Mouse (Mus musculus): ENCODE measurements around the gene Cdcp2. TPM values are rescaled to one million over a fixed set of nuclear protein-coding genes. Genes with fewer than 3 reads are reported as not detected.

Gene Cdcp2
- not detected in 2 replicates for polyA plus RNA-seq (2015; fragmentation: Nextera tagmentation; extraction: Ambion mirVana)

DNA sequence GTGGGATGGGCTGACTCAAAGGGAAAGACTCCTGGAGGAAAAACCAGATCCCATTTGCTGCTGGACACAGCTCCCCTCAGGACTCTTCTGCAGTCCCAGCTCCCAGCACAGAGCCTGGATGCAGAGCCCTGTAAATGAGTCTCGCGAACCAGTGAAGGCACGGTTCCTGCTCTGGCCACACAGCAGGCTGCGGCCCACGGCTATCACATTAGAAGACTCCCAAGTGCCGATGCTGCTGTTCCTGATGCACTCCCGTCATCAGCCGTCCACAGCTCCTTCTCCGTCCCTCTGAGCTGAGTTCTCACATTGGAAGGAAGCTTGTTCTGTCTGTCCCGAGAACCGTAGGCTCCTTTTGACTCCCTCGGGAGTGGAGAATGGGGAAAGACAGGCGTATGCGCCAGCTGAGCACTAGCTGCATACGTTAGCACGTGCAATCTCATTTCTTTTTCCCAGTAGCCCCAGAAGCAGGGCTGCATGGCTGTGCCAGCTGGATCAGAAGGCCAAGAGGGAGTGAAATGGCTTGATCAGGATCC is at the start of gene Cdcp2:
Cdcp2 (plus strand) TSS at position 51 of the 533 bp plus-strand sequence.
- Histone ChIP-seq H3K9ac (ENCODE audit: low read length) (no peak within 1 kb of the TSS), H3K4me1 (replicated peaks; ENCODE audit: control insufficient read depth, insufficient read depth, low read length) (0 out of 2 replicates have a peak, but pooled peaks cover 4% of the 10 kb centered on the region), H3K4me3 (ENCODE audit: low read length) (no peak within 1 kb of the TSS), H3K4me2 (ENCODE audit: low read depth, low read length) (no peak within 1 kb of the TSS), H3K9me3 (ENCODE audit: control insufficient read depth, low read length) (no peaks in the 10 kb centered on the region), H3K27me3 (ENCODE audit: control insufficient read depth, insufficient read depth, low read depth, low read length) (no peaks in the 10 kb centered on the region), H3K27ac (ENCODE audit: low read length) (no peak within 1 kb of the TSS), H3K36me3 (ENCODE audit: control insufficient read depth, insufficient read depth, low read length) (no peaks in the 10 kb centered on the region)
- 64% methylated on average over 16 of the region's 16 CpGs for WGBS
- ATAC-seq (ENCODE audit: low read depth) = no peak

DNA sequence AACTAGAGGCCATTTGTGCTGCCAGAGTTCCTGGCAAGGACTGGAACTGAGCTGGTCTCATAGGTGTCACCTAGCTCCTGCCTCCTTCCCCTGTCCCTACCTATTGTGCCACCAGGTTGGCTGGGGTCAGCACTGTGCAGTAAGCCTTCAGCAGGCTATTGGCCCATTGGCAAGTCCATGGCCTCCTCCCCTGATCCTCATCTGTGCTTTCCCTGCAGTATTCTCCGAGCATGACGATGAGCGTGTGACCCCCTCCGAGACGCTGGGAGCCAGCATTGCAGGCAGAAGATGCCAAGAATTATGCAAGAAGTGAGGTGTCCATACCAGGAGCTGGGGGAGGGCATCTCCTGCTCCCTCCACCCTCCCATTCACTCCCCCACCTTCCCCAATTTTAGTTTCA is 48.9 kb upstream of the Cdcp2 start:
- Histone ChIP-seq H3K27me3 (ENCODE audit: control insufficient read depth, insufficient read depth, low read depth, low read length) (no peaks in the 10 kb centered on the region), H3K4me1 (replicated peaks; ENCODE audit: control insufficient read depth, insufficient read depth, low read length) (no peaks in the 10 kb centered on the region), H3K4me2 (ENCODE audit: low read depth, low read length) (no peak overlapping the region), H3K36me3 (ENCODE audit: control insufficient read depth, insufficient read depth, low read length) (peaks cover 13% of the 10 kb centered on the region), H3K4me3 (ENCODE audit: low read length) (no peak overlapping the region), H3K27ac (ENCODE audit: low read length) (no peak overlapping the region), H3K9me3 (ENCODE audit: control insufficient read depth, low read length) (no peaks in the 10 kb centered on the region), H3K9ac (ENCODE audit: low read length) (no peak overlapping the region)
- 75% methylated on average over 5 of the region's 5 CpGs for WGBS
- ATAC-seq (ENCODE audit: low read depth) = no peak

DNA sequence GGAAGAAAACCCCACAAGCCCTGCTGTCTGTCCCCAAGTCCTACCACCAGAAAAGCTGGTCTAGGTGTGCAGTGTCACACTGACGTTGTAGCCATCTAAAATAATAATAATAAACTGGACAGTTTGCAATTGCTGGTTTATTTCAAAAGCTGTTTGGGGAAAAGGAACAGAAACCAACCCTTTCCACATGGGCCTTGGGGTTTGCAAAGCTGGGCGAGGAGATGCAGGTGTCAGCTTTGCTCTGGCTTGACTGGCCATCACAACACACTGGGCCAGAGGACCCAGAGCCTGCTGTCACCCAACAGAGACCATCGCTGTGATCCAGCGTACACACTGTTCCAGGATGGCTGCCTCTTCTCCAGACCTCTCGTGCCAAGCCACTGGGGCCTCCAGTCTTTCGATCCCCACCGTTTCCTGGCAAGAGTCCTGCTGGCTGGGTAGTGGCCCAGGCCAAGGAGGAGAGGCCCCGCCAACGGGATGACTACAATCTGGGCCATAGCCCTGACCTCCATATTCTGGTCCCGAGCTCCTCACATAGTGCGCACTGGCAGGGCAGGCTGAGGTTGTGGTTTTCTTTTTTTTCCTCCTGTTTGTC is 48.0 kb upstream of the Cdcp2 start:
- WGBS = 77% methylated on average over 11 of the region's 11 CpGs
- no peaks in the 10 kb centered on the region for H3K4me1 ChIP-seq (replicated peaks; ENCODE audit: control insufficient read depth, insufficient read depth, low read length)
- H3K9ac ChIP-seq (ENCODE audit: low read length) = no peak overlapping the region
- no peak overlapping the region for H3K4me3 ChIP-seq (ENCODE audit: low read length)
- no peaks in the 10 kb centered on the region for H3K9me3 ChIP-seq (ENCODE audit: control insufficient read depth, low read length)
- no peak overlapping the region for H3K4me2 ChIP-seq (ENCODE audit: low read depth, low read length)
- H3K27me3 ChIP-seq (ENCODE audit: control insufficient read depth, insufficient read depth, low read depth, low read length) = no peaks in the 10 kb centered on the region
- no peak for ATAC-seq (ENCODE audit: low read depth)
- H3K36me3 ChIP-seq (ENCODE audit: control insufficient read depth, insufficient read depth, low read length) = peaks cover 10% of the 10 kb centered on the region
- H3K27ac ChIP-seq (ENCODE audit: low read length) = no peak overlapping the region

DNA sequence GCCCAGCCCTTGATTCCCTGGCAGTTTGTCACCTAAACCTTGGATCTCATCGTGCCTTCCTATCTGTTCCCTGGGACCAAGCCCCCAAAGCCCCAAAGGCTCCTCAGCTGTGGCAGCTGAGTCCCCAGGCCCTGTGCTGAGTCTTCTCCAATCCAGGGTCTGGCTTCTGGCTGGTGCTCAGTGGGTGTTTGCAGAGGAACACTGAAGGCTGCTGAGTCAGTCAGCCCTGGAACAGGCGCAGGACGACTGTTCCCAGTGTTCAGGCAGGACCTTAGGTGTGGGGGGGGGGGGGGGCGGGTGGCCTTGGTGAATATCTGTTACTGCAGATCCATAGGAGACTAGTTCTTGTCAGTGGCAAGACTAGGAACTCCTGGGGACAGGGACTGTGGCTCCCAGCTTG is 44.8 kb upstream of the Cdcp2 start:
- Histone ChIP-seq H3K27ac (ENCODE audit: low read length) (no peak overlapping the region), H3K4me2 (ENCODE audit: low read depth, low read length) (no peak overlapping the region), H3K9me3 (ENCODE audit: control insufficient read depth, low read length) (no peaks in the 10 kb centered on the region), H3K4me3 (ENCODE audit: low read length) (no peak overlapping the region), H3K36me3 (ENCODE audit: control insufficient read depth, insufficient read depth, low read length) (peaks cover 14% of the 10 kb centered on the region), H3K27me3 (ENCODE audit: control insufficient read depth, insufficient read depth, low read depth, low read length) (no peaks in the 10 kb centered on the region), H3K4me1 (replicated peaks; ENCODE audit: control insufficient read depth, insufficient read depth, low read length) (no peaks in the 10 kb centered on the region), H3K9ac (ENCODE audit: low read length) (no peak overlapping the region)
- no peak for ATAC-seq (ENCODE audit: low read depth)
- 45% methylated on average over 4 of the region's 4 CpGs for WGBS

DNA sequence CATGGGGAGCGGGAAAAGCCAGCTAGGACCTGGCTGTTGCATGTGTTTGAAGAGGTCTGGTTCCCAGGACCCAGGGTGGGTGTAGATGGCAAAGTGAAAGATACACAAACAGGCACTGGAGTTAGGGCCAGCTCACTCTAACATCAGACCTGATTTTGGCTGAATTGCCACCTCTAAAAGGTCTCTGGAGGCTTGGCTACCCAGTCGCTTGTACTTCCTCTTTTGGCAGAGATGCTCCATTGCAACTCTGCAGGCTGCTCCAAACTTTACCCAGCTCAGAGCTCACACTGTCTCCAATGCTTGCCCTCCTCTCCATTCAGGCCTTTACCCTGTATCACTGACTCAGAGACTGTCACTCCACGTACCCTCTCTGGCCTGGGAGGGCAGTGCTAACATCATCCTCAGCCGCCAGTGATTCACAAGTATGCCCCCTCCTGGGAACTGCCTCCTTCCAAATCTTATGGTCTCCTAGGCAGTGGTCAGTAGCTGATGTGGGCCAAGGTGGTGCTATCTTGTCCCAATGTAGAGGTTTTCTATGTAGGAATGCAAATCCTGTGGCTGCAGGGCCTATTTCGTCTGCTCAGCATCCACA is 43.6 kb upstream of the Cdcp2 start:
- no peaks in the 10 kb centered on the region for H3K27me3 ChIP-seq (ENCODE audit: control insufficient read depth, insufficient read depth, low read depth, low read length)
- H3K36me3 ChIP-seq (ENCODE audit: control insufficient read depth, insufficient read depth, low read length) = peaks cover 13% of the 10 kb centered on the region
- no peak overlapping the region for H3K4me2 ChIP-seq (ENCODE audit: low read depth, low read length)
- H3K27ac ChIP-seq (ENCODE audit: low read length) = no peak overlapping the region
- H3K4me3 ChIP-seq (ENCODE audit: low read length) = no peak overlapping the region
- H3K4me1 ChIP-seq (replicated peaks; ENCODE audit: control insufficient read depth, insufficient read depth, low read length) = no peaks in the 10 kb centered on the region
- 44% methylated on average over 5 of the region's 5 CpGs for whole genome bisulfite sequencing
- ATAC-seq (ENCODE audit: low read depth) = no peak
- no peak overlapping the region for H3K9ac ChIP-seq (ENCODE audit: low read length)
- no peaks in the 10 kb centered on the region for H3K9me3 ChIP-seq (ENCODE audit: control insufficient read depth, low read length)

DNA sequence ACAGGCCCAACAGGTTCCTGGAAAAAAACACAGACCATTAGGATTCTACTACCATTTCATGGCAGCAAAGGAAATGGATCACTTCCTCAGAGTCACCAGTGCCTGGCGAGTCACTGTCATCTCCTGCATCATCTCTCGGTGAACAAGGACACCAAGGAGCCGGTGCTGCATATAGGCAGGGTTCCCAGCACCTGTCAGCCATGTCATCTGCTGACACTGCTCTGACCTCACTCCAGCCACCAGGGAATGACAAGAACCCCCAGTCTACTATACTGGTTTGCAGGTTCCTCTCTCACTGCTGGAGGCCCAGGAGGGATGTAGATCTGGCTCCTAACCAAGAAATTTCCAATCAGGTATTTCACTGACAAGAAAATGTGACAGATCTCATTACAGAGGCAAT is 40.6 kb upstream of the Cdcp2 start:
- Histone ChIP-seq H3K4me3 (ENCODE audit: low read length) (no peak overlapping the region), H3K9ac (ENCODE audit: low read length) (no peak overlapping the region), H3K27ac (ENCODE audit: low read length) (no peak overlapping the region), H3K9me3 (ENCODE audit: control insufficient read depth, low read length) (no peaks in the 10 kb centered on the region), H3K27me3 (ENCODE audit: control insufficient read depth, insufficient read depth, low read depth, low read length) (no peaks in the 10 kb centered on the region), H3K4me2 (ENCODE audit: low read depth, low read length) (no peak overlapping the region), H3K36me3 (ENCODE audit: control insufficient read depth, insufficient read depth, low read length) (peaks cover 31% of the 10 kb centered on the region), H3K4me1 (replicated peaks; ENCODE audit: control insufficient read depth, insufficient read depth, low read length) (no peaks in the 10 kb centered on the region)
- 74% methylated on average over 3 of the region's 3 CpGs for WGBS
- ATAC-seq (ENCODE audit: low read depth) = no peak

DNA sequence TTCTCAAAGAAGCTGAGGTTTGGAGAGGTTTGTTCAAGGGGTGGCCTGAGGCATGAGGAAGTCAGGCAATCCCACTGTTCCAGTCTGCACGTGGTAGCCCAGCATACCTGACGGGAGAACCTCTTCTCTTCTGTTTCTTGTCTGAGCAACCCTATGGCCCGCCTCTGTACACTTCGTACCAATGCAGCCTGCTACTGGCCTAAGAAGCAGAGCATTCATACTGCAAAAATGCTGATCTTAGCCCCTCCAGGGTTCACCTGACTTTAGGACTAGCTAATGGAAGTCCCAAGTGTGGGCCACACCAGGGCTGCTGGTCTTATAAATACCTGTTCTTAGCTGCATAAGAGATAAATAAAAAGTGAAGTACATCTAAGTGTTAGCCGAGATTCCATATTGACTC is 38.3 kb upstream of the Cdcp2 start:
- WGBS = 82% methylated on average over 5 of the region's 5 CpGs

DNA sequence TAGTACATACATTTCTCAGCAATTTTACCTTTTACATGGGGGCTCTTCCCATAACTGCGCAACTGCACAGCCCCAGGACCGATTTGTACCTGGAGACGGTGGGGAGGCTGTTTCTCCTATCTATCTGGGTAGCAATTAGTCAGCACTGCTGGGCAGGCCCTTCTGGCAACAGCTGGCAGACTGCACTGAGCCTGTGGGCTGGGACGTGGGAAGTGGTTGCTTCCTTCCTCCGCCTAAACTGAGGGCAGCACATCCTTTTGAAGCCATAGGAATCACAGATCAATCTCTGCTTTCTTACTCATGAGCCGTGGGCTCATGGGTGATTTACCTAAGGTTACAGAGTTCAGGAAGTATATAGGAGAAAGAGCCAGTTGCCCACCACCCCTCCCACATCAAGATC is 37.9 kb upstream of the Cdcp2 start:
- WGBS = 68% methylated on average over 6 of the region's 6 CpGs
- H3K4me2 ChIP-seq (ENCODE audit: low read depth, low read length) = no peak overlapping the region
- no peak for ATAC-seq (ENCODE audit: low read depth)
- no peaks in the 10 kb centered on the region for H3K4me1 ChIP-seq (replicated peaks; ENCODE audit: control insufficient read depth, insufficient read depth, low read length)
- no peak overlapping the region for H3K4me3 ChIP-seq (ENCODE audit: low read length)
- H3K9me3 ChIP-seq (ENCODE audit: control insufficient read depth, low read length) = no peaks in the 10 kb centered on the region
- no peaks in the 10 kb centered on the region for H3K27me3 ChIP-seq (ENCODE audit: control insufficient read depth, insufficient read depth, low read depth, low read length)
- no peak overlapping the region for H3K27ac ChIP-seq (ENCODE audit: low read length)
- H3K36me3 ChIP-seq (ENCODE audit: control insufficient read depth, insufficient read depth, low read length) = peaks cover 43% of the 10 kb centered on the region
- H3K9ac ChIP-seq (ENCODE audit: low read length) = no peak overlapping the region

More for the DNA sequence above, 38.3 kb upstream of the Cdcp2 start:
- H3K4me3 ChIP-seq (ENCODE audit: low read length) = no peak overlapping the region
- no peaks in the 10 kb centered on the region for H3K4me1 ChIP-seq (replicated peaks; ENCODE audit: control insufficient read depth, insufficient read depth, low read length)
- no peaks in the 10 kb centered on the region for H3K27me3 ChIP-seq (ENCODE audit: control insufficient read depth, insufficient read depth, low read depth, low read length)
- H3K4me2 ChIP-seq (ENCODE audit: low read depth, low read length) = no peak overlapping the region
- no peaks in the 10 kb centered on the region for H3K9me3 ChIP-seq (ENCODE audit: control insufficient read depth, low read length)
- no peak overlapping the region for H3K27ac ChIP-seq (ENCODE audit: low read length)
- no peak for ATAC-seq (ENCODE audit: low read depth)
- peaks cover 40% of the 10 kb centered on the region for H3K36me3 ChIP-seq (ENCODE audit: control insufficient read depth, insufficient read depth, low read length)
- H3K9ac ChIP-seq (ENCODE audit: low read length) = no peak overlapping the region

DNA sequence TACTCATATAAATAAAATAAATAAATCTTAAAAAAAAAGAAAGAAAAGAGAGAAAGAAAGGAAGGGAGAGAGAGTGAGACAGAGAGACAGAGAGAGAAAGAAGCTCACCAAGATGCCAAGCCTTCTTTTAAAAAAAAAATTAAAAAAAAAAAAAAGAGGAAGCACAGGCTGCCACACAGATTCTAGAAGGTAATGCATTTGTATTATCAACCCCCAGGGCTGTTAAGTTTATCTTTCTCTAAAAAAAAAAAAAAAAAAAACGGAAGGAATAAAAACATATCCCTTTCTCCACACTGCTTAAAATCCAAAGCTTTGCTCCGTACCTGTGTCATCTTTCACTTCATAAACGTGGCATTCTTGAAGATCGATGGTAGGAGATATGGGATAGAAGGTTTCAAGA is 35.1 kb upstream of the Cdcp2 start:
- Histone ChIP-seq H3K4me1 (replicated peaks; ENCODE audit: control insufficient read depth, insufficient read depth, low read length) (peaks cover 7% of the 10 kb centered on the region), H3K4me2 (ENCODE audit: low read depth, low read length) (no peak overlapping the region), H3K27me3 (ENCODE audit: control insufficient read depth, insufficient read depth, low read depth, low read length) (no peaks in the 10 kb centered on the region), H3K9me3 (ENCODE audit: control insufficient read depth, low read length) (no peaks in the 10 kb centered on the region), H3K4me3 (ENCODE audit: low read length) (no peak overlapping the region), H3K27ac (ENCODE audit: low read length) (no peak overlapping the region), H3K36me3 (ENCODE audit: control insufficient read depth, insufficient read depth, low read length) (peaks cover 46% of the 10 kb centered on the region), H3K9ac (ENCODE audit: low read length) (no peak overlapping the region)
- ATAC-seq (ENCODE audit: low read depth) = no peak
- 83% methylated on average over 4 of the region's 4 CpGs for WGBS

All from lung, embryonic 16.5 days (tissue).